Mouse (Mus musculus) ES-Bruce4 (cell line): ENCODE measurements around the gene Gm17349. TPM values are rescaled to one million over a fixed set of nuclear protein-coding genes. Genes with fewer than 3 reads are reported as not detected.

Experiments used
- H3K27ac ChIP-seq: 2 replicates; pipeline ENCODE4 v1.5.1; 2012; ENCODE audit warnings: low read length, inconsistent platforms; ENCODE audit not compliant: insufficient read depth
- H3K27me3 ChIP-seq: 2 replicates; pipeline ENCODE4 v1.6.1; 2012; ENCODE audit warnings: mild to moderate bottlenecking, low read length, inconsistent platforms; ENCODE audit not compliant: control insufficient read depth, poor library complexity, insufficient read depth, severe bottlenecking
- H3K36me3 ChIP-seq: 2 replicates; pipeline ENCODE4 v1.6.1; 2012; ENCODE audit warnings: inconsistent platforms, mild to moderate bottlenecking, low read length, moderate library complexity; ENCODE audit not compliant: control insufficient read depth, poor library complexity, insufficient read depth, severe bottlenecking
- H3K4me1 ChIP-seq: one replicate; pipeline ENCODE4 v1.8.1; 2011; ENCODE audit warnings: low read length; ENCODE audit not compliant: control insufficient read depth, insufficient read depth
- H3K4me3 ChIP-seq: 2 replicates; pipeline ENCODE4 v1.5.1; 2011; ENCODE audit warnings: low read depth, mild to moderate bottlenecking, low read length
- H3K9ac ChIP-seq: 2 replicates; pipeline ENCODE4 v1.6.1; 2012; ENCODE audit warnings: low read depth, mild to moderate bottlenecking, inconsistent platforms; ENCODE audit not compliant: poor library complexity, severe bottlenecking
- H3K9me3 ChIP-seq: replicated peaks from 2 replicates; pipeline ENCODE4 v1.6.1; 2012; ENCODE audit warnings: mild to moderate bottlenecking, low read length, inconsistent platforms; ENCODE audit not compliant: control insufficient read depth, poor library complexity, insufficient read depth, severe bottlenecking
- CTCF ChIP-seq: IDR thresholded peaks from one replicate; pipeline ENCODE4 v1.8.1; 2011; ENCODE audit warnings: low read depth, low read length
- EP300 ChIP-seq: IDR thresholded peaks from 2 replicates; pipeline ENCODE4 v1.6.1; 2011; ENCODE audit warnings: low read depth, low read length; ENCODE audit not compliant: insufficient read depth
- POLR2A ChIP-seq: IDR thresholded peaks from one replicate; pipeline ENCODE4 v1.8.1; 2011; ENCODE audit warnings: low read length; ENCODE audit not compliant: insufficient read depth
- polyA plus RNA-seq: library from polyadenylated mRNA; stranded (reverse); fragments of >200 nt; gene quantifications from 2 replicates; pipeline ENCODE4 v1.2.4, GENCODE M21; 2011; ENCODE audit warnings: low read depth; ENCODE audit not compliant: missing spikeins, insufficient read depth, insufficient read length

Gm17349 gene
- polyA plus RNA-seq, 1 experiment, result not detected

GRCm38 (mm10) chr15:99698533-99699085 is 6.7 kb downstream of the Gm17349 start:
- no peak overlapping the region for H3K4me3 ChIP-seq
- TF ChIP-seq CTCF, result no peak
- 0 out of 2 replicates have a peak, but pooled peaks have one; percentile 56 for TF ChIP-seq EP300

GRCm38 (mm10) chr15:99697309-99697708 is 8.0 kb downstream of the Gm17349 start:
- TF ChIP-seq EP300, result no peak
- no peak for TF ChIP-seq POLR2A
- no peak for TF ChIP-seq CTCF
- Histone ChIP-seq H3K4me3 (no peak overlapping the region), H3K4me1 (peaks cover 10% of the 10 kb centered on the region), H3K27ac (no peak overlapping the region), H3K36me3 (no peaks in the 10 kb centered on the region), H3K9me3 (no peaks in the 10 kb centered on the region), H3K9ac (no peak overlapping the region), H3K27me3 (no peaks in the 10 kb centered on the region)

More at GRCm38 (mm10) chr15:99698533-99699085, 6.7 kb downstream of the Gm17349 start:
- H3K27ac ChIP-seq, result no peak overlapping the region
- H3K4me1 ChIP-seq, result peaks cover 10% of the 10 kb centered on the region
- no peaks in the 10 kb centered on the region for H3K9me3 ChIP-seq
- no peak overlapping the region for H3K9ac ChIP-seq
- no peaks in the 10 kb centered on the region for H3K27me3 ChIP-seq
- H3K36me3 ChIP-seq, result no peaks in the 10 kb centered on the region

GRCm38 (mm10) chr15:99691976-99692375 is 13.3 kb downstream of the Gm17349 start:
- Histone ChIP-seq H3K4me3 (no peak overlapping the region), H3K27me3 (no peaks in the 10 kb centered on the region), H3K9me3 (no peaks in the 10 kb centered on the region), H3K27ac (no peak overlapping the region), H3K9ac (no peak overlapping the region), H3K36me3 (no peaks in the 10 kb centered on the region), H3K4me1 (no peaks in the 10 kb centered on the region)
- no peak for TF ChIP-seq POLR2A
- TF ChIP-seq EP300, result no peak
- TF ChIP-seq CTCF, result no peak

GRCm38 (mm10) chr15:99690924-99691323 is 14.4 kb downstream of the Gm17349 start:
- Histone ChIP-seq H3K36me3 (no peaks in the 10 kb centered on the region), H3K27ac (no peak overlapping the region), H3K27me3 (no peaks in the 10 kb centered on the region), H3K9ac (no peak overlapping the region), H3K4me1 (no peaks in the 10 kb centered on the region), H3K4me3 (no peak overlapping the region), H3K9me3 (no peaks in the 10 kb centered on the region)
- no peak for TF ChIP-seq POLR2A
- TF ChIP-seq CTCF, result no peak
- TF ChIP-seq EP300, result no peak

- Histone ChIP-seq H3K9ac (no peak overlapping the region), H3K27me3 (no peaks in the 10 kb centered on the region), H3K36me3 (no peaks in the 10 kb centered on the region), H3K4me1 (no peaks in the 10 kb centered on the region), H3K27ac (no peak overlapping the region), H3K9me3 (no peaks in the 10 kb centered on the region), H3K4me3 (no peak overlapping the region)
- TF ChIP-seq CTCF (peak; percentile 96), EP300 (no peak)
Observed at GRCm38 (mm10) chr15:99688712-99689111, 16.6 kb downstream of the Gm17349 start.

GRCm38 (mm10) chr15:99684156-99684555 is 21.1 kb downstream of the Gm17349 start:
- Histone ChIP-seq H3K4me3 (no peak overlapping the region), H3K9ac (no peak overlapping the region), H3K4me1 (peaks cover 3% of the 10 kb centered on the region), H3K36me3 (no peaks in the 10 kb centered on the region), H3K27ac (no peak overlapping the region), H3K9me3 (no peaks in the 10 kb centered on the region), H3K27me3 (no peaks in the 10 kb centered on the region)
- TF ChIP-seq POLR2A (no peak), CTCF (no peak), EP300 (no peak)
